Mouse (Mus musculus): ENCODE measurements around the gene Azi2. TPM values are rescaled to one million over a fixed set of nuclear protein-coding genes. Genes with fewer than 3 reads are reported as not detected.

The Azi2 gene
- polyA plus RNA-seq (2014; fragmentation: Nextera tagmentation; extraction: Ambion mirVana), result 67.7 and 71.0 TPM in 2 replicates

- no peaks in the 10 kb centered on the region for H3K36me3 ChIP-seq (ENCODE audit: control insufficient read depth, insufficient read depth, low read length)
- H3K9ac ChIP-seq (ENCODE audit: low read length), result peak within 1 kb of the TSS; percentile 76
- peak within 1 kb of the TSS; percentile 78 for H3K4me3 ChIP-seq (ENCODE audit: low read depth, low read length)
- peak within 1 kb of the TSS; percentile 87 for H3K27ac ChIP-seq (replicated peaks; ENCODE audit: low read depth, low read length)
- DNase-seq (ENCODE audit: low spot score) (peak; percentile 99), ATAC-seq (ENCODE audit: insufficient number of reproducible peaks, low FRiP score, low TSS enrichment, low read depth) (peak; percentile 98)
- no peaks in the 10 kb centered on the region for H3K27me3 ChIP-seq (ENCODE audit: control insufficient read depth, insufficient read depth, low read length)
- H3K4me1 ChIP-seq (ENCODE audit: control insufficient read depth, insufficient read depth, low read length), result no peaks in the 10 kb centered on the region
- WGBS, result under 1% methylated on average over 82 of the region's 87 CpGs
- H3K4me2 ChIP-seq (ENCODE audit: low read depth, severe bottlenecking), result peak within 1 kb of the TSS; percentile 61
- H3K9me3 ChIP-seq (ENCODE audit: control insufficient read depth, low read length), result no peaks in the 10 kb centered on the region
These were observed at the start of gene Azi2 for GRCm38 (mm10) chr9:118040218-118041021. Azi2 (plus strand) TSS chr9:118040499.

- DNase-seq (ENCODE audit: low spot score), result no peak
- Histone ChIP-seq H3K9ac (ENCODE audit: low read length) (no peak overlapping the region), H3K27me3 (ENCODE audit: control insufficient read depth, insufficient read depth, low read length) (no peaks in the 10 kb centered on the region), H3K4me3 (ENCODE audit: low read depth, low read length) (no peak overlapping the region), H3K4me1 (ENCODE audit: control insufficient read depth, insufficient read depth, low read length) (no peaks in the 10 kb centered on the region), H3K27ac (replicated peaks; ENCODE audit: low read depth, low read length) (no peak overlapping the region), H3K4me2 (ENCODE audit: low read depth, severe bottlenecking) (no peak overlapping the region), H3K9me3 (ENCODE audit: control insufficient read depth, low read length) (no peaks in the 10 kb centered on the region), H3K36me3 (ENCODE audit: control insufficient read depth, insufficient read depth, low read length) (no peaks in the 10 kb centered on the region)
- ATAC-seq (ENCODE audit: insufficient number of reproducible peaks, low FRiP score, low TSS enrichment, low read depth), result no peak
- 88% methylated on average over 5 of the region's 5 CpGs for WGBS
These were observed 43.7 kb upstream of the Azi2 start for GRCm38 (mm10) chr9:117996631-117997030.

GRCm38 (mm10) chr9:118001488-118001887 is 38.8 kb upstream of the Azi2 start:
- Histone ChIP-seq H3K9me3 (ENCODE audit: control insufficient read depth, low read length) (no peaks in the 10 kb centered on the region), H3K4me2 (ENCODE audit: low read depth, severe bottlenecking) (no peak overlapping the region), H3K27ac (replicated peaks; ENCODE audit: low read depth, low read length) (no peak overlapping the region), H3K27me3 (ENCODE audit: control insufficient read depth, insufficient read depth, low read length) (no peaks in the 10 kb centered on the region), H3K4me3 (ENCODE audit: low read depth, low read length) (no peak overlapping the region), H3K4me1 (ENCODE audit: control insufficient read depth, insufficient read depth, low read length) (no peaks in the 10 kb centered on the region), H3K36me3 (ENCODE audit: control insufficient read depth, insufficient read depth, low read length) (no peaks in the 10 kb centered on the region), H3K9ac (ENCODE audit: low read length) (no peak overlapping the region)
- ATAC-seq (ENCODE audit: insufficient number of reproducible peaks, low FRiP score, low TSS enrichment, low read depth) (no peak), DNase-seq (ENCODE audit: low spot score) (no peak)
- whole genome bisulfite sequencing, result 93% methylated on average over 3 of the region's 3 CpGs

GRCm38 (mm10) chr9:118003218-118003886 is 36.9 kb upstream of the Azi2 start:
- Histone ChIP-seq H3K36me3 (ENCODE audit: control insufficient read depth, insufficient read depth, low read length) (no peaks in the 10 kb centered on the region), H3K4me2 (ENCODE audit: low read depth, severe bottlenecking) (no peak overlapping the region), H3K27ac (replicated peaks; ENCODE audit: low read depth, low read length) (no peak overlapping the region), H3K9ac (ENCODE audit: low read length) (no peak overlapping the region), H3K4me1 (ENCODE audit: control insufficient read depth, insufficient read depth, low read length) (no peaks in the 10 kb centered on the region), H3K9me3 (ENCODE audit: control insufficient read depth, low read length) (no peaks in the 10 kb centered on the region), H3K4me3 (ENCODE audit: low read depth, low read length) (no peak overlapping the region), H3K27me3 (ENCODE audit: control insufficient read depth, insufficient read depth, low read length) (no peaks in the 10 kb centered on the region)
- no peak for ATAC-seq (ENCODE audit: insufficient number of reproducible peaks, low FRiP score, low TSS enrichment, low read depth)
- DNase-seq (ENCODE audit: low spot score), result no peak
- 73% methylated on average over 4 of the region's 4 CpGs for WGBS

- no peak overlapping the region for H3K27ac ChIP-seq (replicated peaks; ENCODE audit: low read depth, low read length)
- H3K4me1 ChIP-seq (ENCODE audit: control insufficient read depth, insufficient read depth, low read length), result no peaks in the 10 kb centered on the region
- no peak overlapping the region for H3K9ac ChIP-seq (ENCODE audit: low read length)
- H3K4me3 ChIP-seq (ENCODE audit: low read depth, low read length), result no peak overlapping the region
- peak; percentile 30 for DNase-seq (ENCODE audit: low spot score)
- H3K36me3 ChIP-seq (ENCODE audit: control insufficient read depth, insufficient read depth, low read length), result no peaks in the 10 kb centered on the region
- ATAC-seq (ENCODE audit: insufficient number of reproducible peaks, low FRiP score, low TSS enrichment, low read depth), result no peak
- 83% methylated on average over 4 of the region's 4 CpGs for WGBS
- no peaks in the 10 kb centered on the region for H3K9me3 ChIP-seq (ENCODE audit: control insufficient read depth, low read length)
- H3K27me3 ChIP-seq (ENCODE audit: control insufficient read depth, insufficient read depth, low read length), result no peaks in the 10 kb centered on the region
- H3K4me2 ChIP-seq (ENCODE audit: low read depth, severe bottlenecking), result no peak overlapping the region
These were observed 36.4 kb upstream of the Azi2 start for GRCm38 (mm10) chr9:118003937-118004336.

GRCm38 (mm10) chr9:118012928-118013327 is 27.4 kb upstream of the Azi2 start:
- Histone ChIP-seq H3K27ac (replicated peaks; ENCODE audit: low read depth, low read length) (no peak overlapping the region), H3K27me3 (ENCODE audit: control insufficient read depth, insufficient read depth, low read length) (no peaks in the 10 kb centered on the region), H3K9me3 (ENCODE audit: control insufficient read depth, low read length) (no peaks in the 10 kb centered on the region), H3K4me2 (ENCODE audit: low read depth, severe bottlenecking) (no peak overlapping the region), H3K4me3 (ENCODE audit: low read depth, low read length) (no peak overlapping the region), H3K36me3 (ENCODE audit: control insufficient read depth, insufficient read depth, low read length) (no peaks in the 10 kb centered on the region), H3K9ac (ENCODE audit: low read length) (no peak overlapping the region), H3K4me1 (ENCODE audit: control insufficient read depth, insufficient read depth, low read length) (no peaks in the 10 kb centered on the region)
- ATAC-seq (ENCODE audit: insufficient number of reproducible peaks, low FRiP score, low TSS enrichment, low read depth) (no peak), DNase-seq (ENCODE audit: low spot score) (no peak)
- WGBS, result 87% methylated on average over 3 of the region's 3 CpGs

- ATAC-seq (ENCODE audit: insufficient number of reproducible peaks, low FRiP score, low TSS enrichment, low read depth) (no peak), DNase-seq (ENCODE audit: low spot score) (no peak)
- no peak overlapping the region for H3K4me3 ChIP-seq (ENCODE audit: low read depth, low read length)
- no peak overlapping the region for H3K27ac ChIP-seq (replicated peaks; ENCODE audit: low read depth, low read length)
- WGBS, result 80% methylated on average over 2 of the region's 2 CpGs
- H3K36me3 ChIP-seq (ENCODE audit: control insufficient read depth, insufficient read depth, low read length), result no peaks in the 10 kb centered on the region
- no peak overlapping the region for H3K9ac ChIP-seq (ENCODE audit: low read length)
- H3K9me3 ChIP-seq (ENCODE audit: control insufficient read depth, low read length), result no peaks in the 10 kb centered on the region
- H3K4me1 ChIP-seq (ENCODE audit: control insufficient read depth, insufficient read depth, low read length), result no peaks in the 10 kb centered on the region
- H3K27me3 ChIP-seq (ENCODE audit: control insufficient read depth, insufficient read depth, low read length), result no peaks in the 10 kb centered on the region
- no peak overlapping the region for H3K4me2 ChIP-seq (ENCODE audit: low read depth, severe bottlenecking)
These were observed 15.3 kb upstream of the Azi2 start for GRCm38 (mm10) chr9:118024966-118025365.

GRCm38 (mm10) chr9:118029490-118029889 is 10.8 kb upstream of the Azi2 start:
- WGBS, result 50% methylated on average over 4 of the region's 4 CpGs
- Histone ChIP-seq H3K27ac (replicated peaks; ENCODE audit: low read depth, low read length) (no peak overlapping the region), H3K9me3 (ENCODE audit: control insufficient read depth, low read length) (no peaks in the 10 kb centered on the region), H3K4me2 (ENCODE audit: low read depth, severe bottlenecking) (no peak overlapping the region), H3K36me3 (ENCODE audit: control insufficient read depth, insufficient read depth, low read length) (no peaks in the 10 kb centered on the region), H3K9ac (ENCODE audit: low read length) (no peak overlapping the region), H3K27me3 (ENCODE audit: control insufficient read depth, insufficient read depth, low read length) (no peaks in the 10 kb centered on the region), H3K4me3 (ENCODE audit: low read depth, low read length) (no peak overlapping the region), H3K4me1 (ENCODE audit: control insufficient read depth, insufficient read depth, low read length) (no peaks in the 10 kb centered on the region)
- ATAC-seq (ENCODE audit: insufficient number of reproducible peaks, low FRiP score, low TSS enrichment, low read depth) (no peak), DNase-seq (ENCODE audit: low spot score) (no peak)

Measured in limb, embryonic 11.5 days (tissue).